Mouse (Mus musculus) kidney, postnatal 14 days (tissue): ENCODE data around the gene Eps8.
"Not testable (repeated sequence)": the region's sequence is repeated elsewhere in the genome, so short reads cannot be mapped to it uniquely, and the experiment has no call there.

Source experiments
- DNase-seq: peaks from one replicate; pipeline ENCODE4 v3.0.0; 2022; ENCODE audit warnings: mixed read lengths

Gene Eps8

DNA sequence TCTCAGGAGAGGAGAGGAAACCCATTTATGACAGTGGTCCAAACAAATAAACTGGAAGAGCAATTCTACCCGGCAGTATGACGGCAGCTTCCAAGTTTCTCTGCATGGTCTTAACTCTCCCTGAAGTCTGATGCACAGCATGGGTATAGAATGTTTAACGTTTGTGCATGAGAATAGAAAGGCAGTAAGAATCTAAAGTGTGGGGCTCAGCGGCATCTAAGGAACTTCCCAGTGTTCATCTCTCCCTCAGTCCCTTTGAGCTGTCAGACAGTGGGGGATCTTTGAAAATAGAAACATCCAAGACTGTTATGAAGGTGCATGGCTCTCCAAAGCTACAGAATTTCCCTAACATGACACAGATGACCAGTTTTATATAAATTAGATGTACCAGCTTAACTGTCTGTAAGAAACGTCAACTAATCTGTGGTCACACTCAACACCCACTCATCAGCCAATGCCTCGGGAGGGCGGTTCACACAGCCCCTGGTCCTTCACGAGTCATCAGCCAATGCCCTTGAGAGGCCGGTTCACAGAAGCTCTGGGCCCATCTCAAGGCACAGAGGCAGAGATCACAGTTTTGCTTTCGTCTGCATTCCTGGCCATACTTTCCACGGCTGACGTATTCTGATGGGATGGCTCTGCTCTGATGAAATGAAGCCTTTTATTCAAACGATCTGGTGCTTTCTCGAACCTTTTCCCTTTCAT, 145.2 kb downstream of the Eps8 start:
- no peak for DNase-seq

DNA sequence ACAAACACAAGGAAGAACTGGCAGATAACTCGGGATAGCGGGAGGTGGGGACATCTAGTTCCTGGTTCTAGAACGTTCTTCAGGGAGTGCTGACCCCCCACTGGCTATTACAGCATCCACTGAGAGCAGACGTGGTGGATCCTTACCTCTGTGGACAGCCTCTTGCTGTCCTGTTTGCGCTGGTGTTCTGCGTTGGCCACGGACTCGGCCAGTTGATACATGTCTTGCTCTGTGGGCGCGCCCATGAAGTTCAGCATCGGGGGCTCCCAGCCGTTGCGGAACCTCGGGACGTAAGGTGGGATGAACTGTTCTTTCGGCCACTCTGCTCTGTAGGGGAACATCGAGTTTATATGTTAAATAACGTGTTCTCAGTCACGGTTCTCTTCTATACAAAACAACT, 145.7 kb downstream of the Eps8 start:
- no peak for DNase-seq

DNA sequence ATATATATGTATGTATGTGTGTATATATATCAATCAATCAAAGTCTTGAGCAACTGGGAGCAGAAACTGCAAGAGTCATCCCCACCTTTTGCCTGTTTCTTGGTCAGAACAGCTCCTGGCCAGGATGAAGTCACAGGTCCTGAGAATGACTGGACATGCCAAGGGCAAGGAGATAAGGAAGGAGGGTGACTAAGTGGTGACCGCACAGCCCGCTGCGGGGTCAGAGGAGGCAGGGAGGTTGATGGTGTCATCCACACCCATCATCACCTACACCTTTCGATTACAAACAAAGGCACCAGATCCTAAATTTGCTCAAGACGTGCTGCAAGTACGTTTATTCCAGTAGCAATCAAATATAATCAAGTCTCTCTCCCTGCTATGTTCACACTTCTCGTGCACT, 148.1 kb downstream of the Eps8 start:
- no peak for DNase-seq

DNA sequence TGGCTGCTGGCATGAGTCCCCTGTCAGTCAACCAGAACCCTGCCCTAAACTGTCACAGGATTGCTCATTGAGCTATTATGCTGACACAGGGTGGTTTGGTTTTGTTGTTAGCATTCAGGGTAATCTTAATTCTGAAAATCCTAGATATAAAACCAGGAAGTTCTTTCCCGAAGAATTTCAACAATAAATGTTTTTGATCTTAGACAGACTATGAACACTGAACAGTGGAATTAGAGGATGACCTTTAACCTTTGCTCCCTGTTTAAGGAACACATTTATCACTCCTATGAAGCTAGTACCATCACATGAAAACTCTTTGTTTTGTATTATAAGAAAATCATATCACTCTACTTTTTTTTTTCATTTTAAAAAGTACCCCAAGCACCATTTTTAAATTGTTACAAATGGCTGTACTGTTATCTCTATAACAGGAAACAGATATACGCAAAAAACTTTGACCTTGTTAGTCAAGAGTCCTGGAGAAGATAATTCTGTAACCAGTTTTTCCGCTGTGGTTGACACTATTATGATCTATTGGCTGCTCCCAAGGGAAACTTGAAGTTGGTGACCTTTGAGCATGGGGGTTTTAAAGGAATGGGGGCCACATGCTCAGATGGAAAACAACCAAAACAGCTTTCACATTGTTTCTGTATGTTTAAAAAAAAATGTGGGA, 149.0 kb downstream of the Eps8 start:
- DNase-seq: no peak

DNA sequence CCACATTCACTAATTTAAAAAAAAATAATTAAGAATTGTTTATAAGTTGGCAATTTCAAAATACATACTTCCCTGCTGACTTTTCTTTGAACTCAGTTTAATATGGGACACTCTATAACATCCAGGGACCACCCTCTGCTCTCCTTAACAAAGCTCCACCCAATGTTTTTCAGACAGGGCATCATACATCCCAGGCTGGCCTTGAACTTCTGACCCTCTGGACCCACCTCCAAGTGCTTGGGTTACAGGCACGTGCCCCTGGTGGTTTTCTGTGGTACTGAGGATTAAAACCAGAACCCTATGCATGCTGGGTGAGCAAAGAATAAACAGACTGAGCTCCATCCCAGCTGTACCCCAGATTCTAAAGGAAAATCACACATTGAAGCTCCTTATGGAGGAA, 150.6 kb downstream of the Eps8 start:
- no peak for DNase-seq

DNA sequence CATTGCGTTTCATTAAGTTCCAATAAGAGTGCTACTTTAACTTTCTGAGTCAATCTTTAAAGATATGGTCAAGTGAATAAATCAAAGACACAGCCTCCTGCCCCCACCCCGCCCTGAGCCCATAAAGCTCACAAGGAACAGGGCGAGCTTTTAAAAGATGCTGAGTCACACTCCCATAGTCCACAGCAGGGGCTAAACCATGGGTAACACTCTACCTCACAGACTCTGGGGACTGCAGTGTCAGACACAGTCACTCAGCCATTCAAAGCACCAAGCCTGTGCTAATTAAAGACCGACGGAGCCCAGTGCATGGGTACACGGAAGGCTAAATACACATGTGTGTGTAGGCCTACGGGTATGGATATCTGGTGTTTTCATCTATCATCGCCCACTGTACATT, 151.2 kb downstream of the Eps8 start:
- no peak for DNase-seq

DNA sequence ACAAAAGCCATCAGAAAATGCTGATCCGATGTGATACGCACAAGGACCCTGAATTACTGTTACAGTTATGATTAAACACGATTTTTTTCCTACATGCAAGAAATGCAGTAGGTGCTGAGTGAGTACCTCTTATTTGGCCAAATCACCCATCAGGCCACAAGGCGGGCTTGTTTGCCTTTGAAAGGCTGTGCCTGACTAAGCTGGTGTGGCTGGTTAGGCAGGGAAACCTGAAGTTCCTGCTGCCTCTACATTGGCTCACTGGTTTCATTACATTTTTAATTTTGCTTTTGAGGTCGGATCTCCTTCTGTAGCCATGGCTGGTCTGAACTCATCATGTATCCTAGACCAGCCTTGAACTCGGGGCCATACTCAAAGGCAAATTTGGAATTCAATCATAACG, 151.7 kb downstream of the Eps8 start:
- DNase-seq: no peak

DNA sequence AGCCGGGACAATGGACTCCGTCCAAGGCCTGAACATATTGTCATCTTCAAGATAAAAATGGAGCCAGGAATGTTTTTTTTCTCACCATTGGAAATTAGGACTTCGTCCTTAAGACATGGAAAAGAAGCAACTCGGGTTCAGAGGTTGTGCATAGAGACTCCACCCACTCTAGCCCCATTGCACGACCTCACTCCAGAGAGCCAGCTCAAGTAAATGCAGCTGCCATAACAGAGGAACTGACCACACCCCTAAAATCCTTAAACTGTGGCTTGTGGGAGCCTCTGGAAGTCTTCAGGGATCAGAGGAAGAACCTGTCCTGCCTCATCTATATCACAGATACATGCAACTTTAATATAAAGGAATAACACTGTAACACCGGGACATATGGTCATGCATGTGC, 155.9 kb downstream of the Eps8 start:
- DNase-seq: no peak

DNA sequence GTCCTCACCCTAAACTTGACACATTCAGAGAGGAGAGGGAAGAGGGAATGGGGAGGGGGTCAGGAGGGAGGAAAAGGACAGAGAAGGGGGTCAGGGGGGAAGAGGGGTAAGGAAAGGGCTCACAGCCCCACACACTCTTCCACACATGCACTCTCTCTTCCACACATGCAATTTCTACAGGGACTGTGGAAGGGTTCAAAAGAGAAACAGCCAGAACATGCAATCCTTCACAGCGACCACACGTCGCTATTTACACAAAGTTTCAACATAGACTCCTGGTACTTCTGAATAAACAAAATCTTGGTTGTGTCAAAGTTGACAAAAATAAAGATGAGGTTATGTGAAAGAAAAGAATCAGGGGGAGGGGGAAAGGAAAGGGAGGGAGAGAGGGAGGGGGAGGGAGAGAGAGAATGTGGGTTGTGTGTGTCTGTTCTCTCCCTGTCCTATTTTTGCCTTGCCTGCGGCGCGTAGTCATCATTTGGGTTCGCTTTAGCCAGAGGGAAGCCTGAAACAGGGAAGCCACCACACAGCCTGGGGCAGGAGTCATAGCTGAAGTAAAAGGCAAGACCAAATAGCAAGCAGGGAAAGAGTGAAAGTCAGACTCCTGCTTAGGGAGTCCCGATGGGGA, 157.4 kb downstream of the Eps8 start:
- DNase-seq: no peak

DNA sequence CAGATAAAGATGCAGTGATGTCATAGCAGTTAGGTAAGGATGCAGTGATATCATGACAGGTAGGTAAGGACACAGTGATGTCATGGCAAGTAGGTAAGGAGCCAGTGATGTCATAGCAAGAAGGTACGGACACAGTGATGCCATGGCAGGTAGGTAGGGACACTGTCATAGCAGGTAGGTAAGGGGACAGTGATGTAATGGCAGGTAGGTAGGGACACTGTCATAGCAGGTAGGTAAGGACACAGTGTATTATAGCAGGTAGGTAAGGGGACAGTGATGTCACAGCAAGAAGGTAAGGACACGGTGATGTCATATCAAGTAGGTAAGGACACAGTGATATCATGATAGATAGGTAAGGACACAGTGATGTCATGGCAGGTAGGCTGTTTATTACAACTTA, 158.1 kb downstream of the Eps8 start:
- DNase-seq: no peak

DNA sequence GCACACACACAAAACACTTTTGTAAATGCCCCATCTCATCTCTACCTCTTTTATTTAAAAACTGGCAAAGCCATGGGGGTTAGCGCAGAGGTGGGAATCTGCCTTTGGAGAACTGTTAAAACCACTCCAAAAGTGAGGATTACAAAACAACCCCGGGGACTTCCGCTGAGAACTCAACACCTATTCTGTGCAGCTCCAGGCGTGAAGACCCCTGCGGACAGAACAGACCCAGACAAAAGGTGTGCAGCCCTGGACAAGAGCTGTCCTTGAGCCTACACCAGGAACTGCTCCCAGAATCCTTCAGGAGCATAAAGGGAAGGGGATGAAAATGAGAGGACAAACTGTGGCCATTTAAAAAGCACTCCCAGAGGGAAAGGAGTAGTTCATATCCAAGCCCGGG, 159.4 kb downstream of the Eps8 start:
- no peak for DNase-seq

DNA sequence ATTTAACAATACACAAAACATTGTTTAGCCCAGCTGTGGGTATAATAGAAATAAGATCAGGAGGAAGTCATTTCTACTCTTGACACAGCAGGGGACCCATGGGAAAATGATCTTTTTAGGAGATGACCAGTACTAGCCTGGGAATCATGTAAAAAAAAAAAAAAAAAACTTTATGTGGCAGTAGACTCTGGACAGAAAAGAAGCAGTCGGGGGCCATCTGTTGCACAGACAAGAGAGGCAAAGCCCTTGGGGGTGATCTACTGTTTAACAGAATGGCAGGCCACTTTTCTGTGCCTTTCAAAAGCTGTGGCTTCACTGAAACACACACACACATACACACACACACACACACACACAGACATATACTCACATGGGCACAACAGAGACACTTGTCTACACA, 159.9 kb downstream of the Eps8 start:
- no peak for DNase-seq

DNA sequence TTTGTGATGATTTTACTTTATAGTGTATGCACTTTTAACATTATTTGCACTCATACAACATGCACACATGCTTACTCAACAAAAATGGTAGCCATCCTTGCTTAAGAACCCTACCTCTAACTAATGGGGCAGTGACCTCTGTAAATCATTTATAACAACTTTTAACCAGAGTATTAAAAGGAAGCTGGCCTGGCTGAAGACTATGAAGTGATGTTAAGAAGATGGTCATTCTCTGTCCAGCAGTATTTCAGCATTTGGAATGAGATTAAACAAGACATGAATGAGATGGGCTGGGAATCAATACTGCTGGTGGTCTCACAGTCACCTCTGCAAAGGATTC, 160.6 kb downstream of the Eps8 start:
- no peak for DNase-seq

DNA sequence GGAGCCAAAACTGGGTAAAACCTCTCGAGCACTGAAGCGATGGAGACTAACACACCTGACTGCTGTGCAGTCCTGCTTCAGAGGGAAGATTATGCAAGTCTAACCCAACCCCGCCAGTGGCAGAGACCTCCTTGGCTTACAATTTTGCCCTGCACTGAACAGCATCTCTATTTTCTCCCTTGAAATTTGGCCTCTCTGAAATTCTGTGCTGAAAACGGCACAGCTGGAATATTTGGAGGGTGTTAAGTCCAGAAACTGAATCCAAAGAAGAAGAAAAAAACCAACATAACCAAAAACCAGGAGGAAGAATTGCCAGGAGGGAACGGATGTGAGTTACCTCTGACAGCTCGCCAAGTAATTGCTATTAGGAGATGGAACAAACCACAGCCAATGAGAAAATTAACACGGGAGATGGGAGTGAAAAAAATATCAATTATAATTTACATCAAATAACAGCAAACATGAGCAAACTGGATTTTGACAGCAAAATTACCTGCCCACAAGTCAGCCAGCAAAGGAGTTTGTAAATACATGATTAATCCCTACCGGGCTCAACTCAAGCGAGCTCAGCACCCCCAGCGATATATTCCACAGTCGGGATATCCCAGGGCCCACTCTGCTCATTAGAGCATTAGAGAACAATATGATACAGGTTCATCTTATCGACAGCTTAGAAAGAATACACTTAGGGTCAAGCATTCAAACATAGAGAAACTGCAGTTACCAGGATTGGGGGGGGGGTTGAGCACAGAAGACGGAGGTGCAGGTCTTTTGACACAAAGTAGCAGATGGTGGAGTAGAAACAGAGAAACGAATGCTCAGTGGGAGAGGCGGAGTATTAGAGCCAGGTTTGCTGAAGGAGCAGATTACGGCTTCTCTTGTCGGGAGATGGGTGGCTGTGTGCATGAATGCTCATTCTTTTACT, 161.2 kb downstream of the Eps8 start:
- no peak for DNase-seq

DNA sequence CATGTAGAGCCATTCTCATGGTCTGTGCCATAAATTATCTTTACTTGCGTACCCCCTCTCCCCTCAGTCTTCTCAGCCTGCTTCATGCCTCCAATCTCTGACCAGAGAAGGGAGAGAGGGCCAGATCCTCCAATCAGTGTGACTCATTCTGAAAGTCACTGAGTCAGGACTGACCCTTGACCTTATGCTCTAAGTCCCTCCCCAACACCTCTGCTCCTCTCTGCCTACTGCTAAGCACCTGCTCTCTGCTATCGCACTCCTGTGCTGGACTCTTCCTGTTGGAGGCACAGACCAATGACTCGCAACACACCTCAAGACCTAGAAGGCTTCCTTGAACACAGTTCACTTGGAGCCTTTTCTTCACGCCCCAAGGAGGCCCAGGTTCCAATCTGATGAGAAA, 162.1 kb downstream of the Eps8 start:
- no peak for DNase-seq

DNA sequence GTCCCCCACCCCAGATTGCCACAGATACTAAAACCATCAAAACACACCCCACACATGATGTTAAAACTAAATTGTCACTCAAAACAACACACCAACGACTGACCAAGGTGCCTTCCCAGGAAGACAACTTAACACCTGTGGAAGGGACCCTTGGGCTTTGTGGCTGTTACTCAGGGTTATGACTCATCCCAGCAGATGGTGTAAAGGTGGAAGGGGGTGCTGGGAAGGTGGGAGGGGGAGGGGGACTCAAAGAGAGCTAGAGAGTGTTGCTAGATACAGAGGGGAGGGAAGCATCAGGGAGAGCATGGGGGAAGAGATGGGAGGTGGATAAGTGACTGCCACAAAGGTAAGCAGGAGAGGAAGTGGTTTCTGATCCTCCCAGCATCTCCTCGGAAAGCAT, 163.0 kb downstream of the Eps8 start:
- DNase-seq: no peak

DNA sequence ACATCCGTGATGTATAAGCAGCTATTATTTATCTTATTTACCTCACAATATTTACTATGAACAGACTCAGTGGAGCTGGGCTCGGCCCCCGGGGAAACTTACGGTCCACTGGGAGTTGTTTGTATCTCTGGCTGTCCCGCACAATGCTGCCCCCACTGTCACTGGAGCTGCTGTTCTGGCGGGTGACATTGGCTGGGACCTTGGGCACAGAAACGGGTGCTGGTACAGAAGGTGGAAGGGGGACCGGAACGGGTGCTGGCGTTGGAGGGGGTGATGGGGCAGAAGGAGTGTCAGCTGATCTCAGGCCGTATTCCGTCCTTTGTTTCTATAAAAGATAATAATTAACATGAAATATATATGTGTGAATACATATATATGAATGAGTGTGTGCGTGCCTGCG, 164.6 kb downstream of the Eps8 start:
- DNase-seq: no peak

DNA sequence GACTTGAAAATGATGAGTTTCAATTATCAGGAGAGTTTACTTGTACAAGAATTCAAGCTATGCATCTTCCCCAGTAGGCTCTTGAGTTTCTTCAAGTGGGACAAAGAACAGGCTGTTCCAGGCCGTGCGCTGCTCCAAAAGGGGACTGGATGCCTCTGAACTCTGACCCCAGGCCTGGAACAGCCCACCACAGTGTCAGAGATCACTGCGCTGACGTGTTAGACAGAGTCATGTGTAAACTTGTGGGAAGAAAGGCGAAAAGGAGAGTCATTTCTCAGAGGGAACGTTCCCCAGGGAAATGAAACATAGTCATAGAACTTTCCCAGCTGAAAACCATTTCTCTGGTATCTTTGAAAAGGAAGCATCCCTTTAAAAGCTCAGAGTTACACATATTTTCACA, 167.2 kb downstream of the Eps8 start:
- peak; percentile 51 for DNase-seq

DNA sequence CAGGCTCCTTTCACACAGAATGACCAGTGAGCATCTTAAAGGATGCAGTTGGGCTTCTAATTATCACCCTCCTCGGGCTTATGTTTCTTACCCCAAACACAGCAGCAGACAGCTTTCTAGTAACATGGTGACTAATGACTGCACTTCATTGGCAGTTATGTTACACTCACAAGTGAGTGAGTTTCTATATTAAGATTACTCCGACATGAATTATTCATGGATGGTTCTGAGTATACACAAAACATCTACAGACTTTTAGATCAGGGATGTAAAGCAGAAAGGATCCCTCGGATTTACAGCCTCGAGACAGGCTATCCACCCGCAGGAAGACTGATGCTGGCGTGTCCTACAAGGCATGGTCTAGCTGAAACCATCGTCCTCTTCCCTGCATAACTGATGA, 171.8 kb downstream of the Eps8 start:
- no peak for DNase-seq

DNA sequence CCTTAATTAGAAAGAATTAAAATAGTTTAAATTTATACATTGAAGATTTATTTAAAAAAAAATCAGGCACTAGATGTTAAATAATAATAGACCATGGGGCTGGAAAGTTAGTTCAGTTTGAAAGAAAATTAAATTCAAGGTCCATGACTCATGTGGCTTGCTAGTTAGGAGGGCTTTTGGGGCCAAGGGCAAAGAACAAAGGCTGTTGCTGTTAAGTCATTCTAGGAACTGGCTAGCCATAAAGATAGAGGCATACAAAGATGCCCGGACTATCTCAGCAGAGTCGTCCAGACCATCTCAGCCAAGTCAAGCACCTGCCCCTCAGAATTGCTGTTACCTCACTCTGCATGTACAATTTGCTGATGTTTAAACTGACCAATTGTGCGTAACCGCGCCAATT, 179.0 kb downstream of the Eps8 start:
- not testable (repeated sequence) for DNase-seq

DNA sequence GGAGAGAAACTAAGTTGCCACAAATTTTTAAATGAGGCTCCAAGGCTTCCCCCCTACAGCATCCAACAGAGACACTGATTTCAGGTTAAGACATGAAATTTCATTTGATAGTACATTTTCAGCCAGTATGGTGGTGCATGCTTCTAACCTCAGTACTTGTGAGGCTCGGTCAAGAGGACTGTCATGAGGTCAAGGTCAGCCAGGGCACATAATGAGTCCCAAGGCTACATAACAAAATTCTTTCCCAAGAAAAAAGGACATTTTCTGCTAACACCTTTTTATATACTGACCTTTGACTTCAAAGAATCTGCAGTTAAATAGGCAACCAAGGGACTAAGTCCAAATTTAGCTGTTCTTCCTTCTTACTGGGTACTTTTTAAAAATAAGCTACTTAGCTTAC, 181.2 kb downstream of the Eps8 start:
- peak; percentile 10 for DNase-seq

DNA sequence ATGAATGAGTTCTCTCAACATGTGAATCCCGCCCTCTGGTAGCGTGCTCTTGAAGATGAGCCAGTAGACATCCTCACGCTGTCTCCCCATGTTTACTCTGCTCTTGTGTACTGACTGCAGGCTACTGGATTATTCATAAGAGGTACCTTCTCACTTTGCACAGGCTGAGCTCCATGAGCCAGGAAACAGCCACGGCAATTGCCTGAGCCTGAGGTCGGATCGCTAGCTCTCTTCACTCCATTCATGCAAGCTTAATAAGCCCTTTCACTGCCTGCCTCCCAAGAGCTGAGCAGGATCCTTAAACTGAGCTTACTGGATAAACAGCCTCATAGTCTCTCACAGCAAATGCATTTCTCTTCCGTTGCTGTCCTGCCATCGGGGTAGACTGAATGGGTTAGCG, 182.5 kb downstream of the Eps8 start:
- DNase-seq: no peak

DNA sequence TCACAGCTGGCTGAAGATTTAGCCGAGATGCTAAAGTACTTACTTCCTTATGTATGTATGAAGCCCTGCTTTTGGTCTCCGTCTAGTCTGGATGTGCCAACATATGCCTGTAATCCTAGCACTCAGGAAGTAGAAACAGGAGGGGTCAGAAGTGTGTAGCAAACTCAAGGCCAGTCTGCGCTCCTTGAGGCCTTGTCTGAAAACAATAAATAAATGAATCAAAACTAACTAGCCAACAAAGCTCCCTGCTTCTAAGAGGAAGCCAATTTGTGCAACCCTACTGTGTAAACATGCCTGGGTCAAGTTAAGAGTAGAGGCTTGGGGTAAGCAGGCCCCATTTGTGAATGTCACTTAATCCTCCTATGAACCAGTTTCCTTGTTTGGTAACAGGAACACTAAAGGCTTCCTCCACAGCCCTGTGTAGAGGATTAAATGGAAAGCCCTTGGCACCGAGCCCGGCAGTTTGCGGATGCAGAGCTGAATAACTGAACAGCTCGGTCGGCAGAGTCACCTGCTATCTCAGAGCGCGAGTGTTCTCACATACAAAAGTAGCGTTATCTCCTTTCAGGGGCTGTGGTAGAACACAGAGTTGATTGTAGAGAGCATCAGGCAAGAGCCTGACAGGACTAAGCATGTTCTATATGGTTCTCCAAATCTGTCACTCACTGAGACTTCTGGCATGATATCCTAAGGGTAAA, 183.6 kb downstream of the Eps8 start:
- DNase-seq: peak; percentile 90
